Mouse (Mus musculus) ES-Bruce4 (cell line): ENCODE results near the gene Cpa5.

Source experiments
- CTCF ChIP-seq: IDR thresholded peaks from one replicate; pipeline ENCODE4 v1.8.1; 2011; ENCODE audit warnings: low read depth, low read length
- EP300 ChIP-seq: IDR thresholded peaks from 2 replicates; pipeline ENCODE4 v1.6.1; 2011; ENCODE audit warnings: low read depth, low read length; ENCODE audit not compliant: insufficient read depth
- POLR2A ChIP-seq: IDR thresholded peaks from one replicate; pipeline ENCODE4 v1.8.1; 2011; ENCODE audit warnings: low read length; ENCODE audit not compliant: insufficient read depth

DNA sequence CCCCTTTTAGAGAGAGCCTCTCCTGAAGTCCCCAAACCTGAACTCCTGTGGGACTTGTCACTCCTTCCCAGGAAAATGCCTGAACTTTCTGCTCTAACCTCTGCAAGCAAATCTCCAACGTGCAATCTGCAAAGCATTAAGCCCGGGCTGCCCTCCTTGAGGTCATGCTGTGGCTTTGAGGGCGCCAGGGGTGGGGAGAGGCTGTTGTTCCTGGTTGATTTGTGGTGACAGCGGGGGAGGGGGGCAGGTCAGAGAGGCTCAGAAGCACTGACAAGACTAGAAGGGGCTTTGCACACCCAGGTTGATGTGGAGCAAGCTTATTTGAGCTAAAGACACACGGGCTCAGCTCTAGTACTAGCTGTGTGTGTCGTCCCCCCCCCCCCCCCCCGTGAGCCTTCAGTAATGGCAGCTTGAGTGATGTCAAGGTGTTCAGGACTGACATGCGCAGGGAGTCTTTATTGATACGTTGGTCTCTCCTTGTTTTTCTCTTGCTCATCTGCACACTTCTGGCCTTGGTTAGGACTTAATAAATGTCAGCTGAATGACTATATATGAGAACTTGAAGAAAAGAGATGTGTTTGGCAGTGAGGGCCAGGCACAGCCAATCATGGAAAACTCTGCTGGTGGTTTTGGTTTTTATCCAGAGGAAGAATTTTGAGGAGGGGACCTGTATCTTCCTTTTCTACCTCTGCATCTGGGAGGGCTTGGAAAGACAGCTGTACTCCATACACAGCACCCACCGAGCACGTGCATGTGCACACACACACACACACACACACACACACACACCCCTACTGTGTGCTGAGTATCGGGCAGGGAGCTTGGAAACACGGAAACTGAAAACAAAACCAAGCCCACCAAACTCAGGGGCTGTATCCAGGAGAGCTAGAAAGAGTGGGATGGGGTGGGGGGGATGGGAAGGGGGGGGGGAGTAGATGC lies 6.5 kb downstream of the Cpa5 start:
- TF ChIP-seq POLR2A (no peak), CTCF (no peak), EP300 (no peak)
